Mouse (Mus musculus) lung, postnatal 0 days (tissue): ENCODE results near the gene Ccdc146.

Source experiments
- CTCF ChIP-seq: IDR thresholded peaks from 2 replicates; pipeline ENCODE4 v1.5.1; 2016; ENCODE audit warnings: antibody characterized with exemption, mild to moderate bottlenecking
- EP300 ChIP-seq: IDR thresholded peaks from 2 replicates; pipeline ENCODE4 v1.6.1; 2016; ENCODE audit warnings: antibody characterized with exemption, mild to moderate bottlenecking, control low read depth

- TF ChIP-seq EP300 (no peak), CTCF (no peak)
Measured at GRCm38 (mm10) chr5:21468100-21468499, 43.6 kb upstream of the Ccdc146 start.
